Mouse (Mus musculus) c-Kit-positive CD71-positive TER-119-positive erythroid progenitor cells, embryonic 14.5 days (primary cell): ENCODE results near the gene Slc25a47.
"Not testable (repeated sequence)": the region's sequence is repeated elsewhere in the genome, so short reads cannot be mapped to it uniquely, and the experiment has no call there.

Source experiments
- DNase-seq: peaks from one replicate; pipeline ENCODE4 v3.0.0-alpha.2; 2013; ENCODE audit warnings: low spot score

The Slc25a47 gene

DNA sequence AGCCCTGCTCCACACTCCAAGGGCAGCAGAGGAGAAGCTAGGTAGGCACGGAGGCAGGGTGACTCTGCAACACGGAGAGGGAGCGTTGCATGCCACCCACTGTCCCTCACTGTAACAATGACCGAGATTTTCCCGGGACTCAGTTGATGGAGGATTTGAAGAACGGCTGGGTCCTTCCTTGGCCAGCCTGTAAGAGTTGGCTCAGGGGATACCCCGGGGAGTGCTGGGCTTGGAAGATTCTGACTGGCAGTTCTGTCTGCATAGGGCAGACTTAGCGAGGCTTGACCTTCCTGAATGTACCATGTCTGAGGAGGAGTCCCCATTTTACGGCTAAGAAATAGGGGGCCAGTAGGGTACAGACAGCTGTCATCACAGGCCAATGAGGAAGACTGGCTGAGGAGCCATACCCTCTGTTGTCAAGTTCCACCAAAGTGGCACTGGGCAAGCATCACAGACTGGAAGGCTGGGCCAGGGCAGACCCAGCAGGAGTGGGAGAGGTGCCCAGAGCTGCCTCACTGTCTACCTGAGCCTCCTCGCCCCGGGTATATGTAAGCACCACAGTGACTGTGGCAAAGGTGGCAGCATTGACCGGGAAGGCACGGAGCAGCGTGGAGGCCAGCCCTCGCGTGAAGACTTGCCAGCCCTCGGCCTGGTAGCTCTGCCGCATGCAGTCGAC lies 9.4 kb upstream of the Slc25a47 start:
- DNase-seq = no peak

DNA sequence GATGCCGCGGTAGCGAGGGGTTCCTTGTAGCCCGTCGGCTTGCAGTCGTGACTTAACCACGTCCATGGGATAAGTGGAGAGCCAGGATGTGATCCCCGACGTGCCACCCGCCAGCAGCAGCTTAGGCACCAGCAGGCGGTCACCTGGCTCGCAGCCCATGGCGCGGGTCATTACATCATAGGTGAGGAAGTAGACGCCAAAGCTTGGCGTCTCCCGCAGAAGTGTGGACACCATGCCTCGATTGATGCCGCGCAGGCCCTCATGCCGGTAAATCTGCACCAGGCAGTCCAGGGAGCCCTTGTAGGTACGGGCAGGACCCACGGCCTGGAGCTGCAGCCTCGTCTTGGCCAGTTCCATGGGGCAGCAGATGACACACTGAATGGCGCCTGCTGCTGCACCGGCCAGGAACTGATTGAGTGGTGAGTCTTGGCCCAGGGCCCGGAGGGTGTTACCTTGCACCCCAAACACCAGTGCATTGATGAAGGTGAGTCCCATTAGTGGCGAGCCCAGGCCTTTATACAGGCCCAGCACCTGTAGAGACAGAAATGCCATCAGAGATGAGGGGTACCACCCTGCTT lies 8.8 kb upstream of the Slc25a47 start:
- DNase-seq = no peak

GRCm38 (mm10) chr12:108827641-108828040 lies 8.2 kb upstream of the Slc25a47 start:
- DNase-seq = no peak

- no peak for DNase-seq
Measured at GRCm38 (mm10) chr12:108829636-108830035, 6.2 kb upstream of the Slc25a47 start.

DNA sequence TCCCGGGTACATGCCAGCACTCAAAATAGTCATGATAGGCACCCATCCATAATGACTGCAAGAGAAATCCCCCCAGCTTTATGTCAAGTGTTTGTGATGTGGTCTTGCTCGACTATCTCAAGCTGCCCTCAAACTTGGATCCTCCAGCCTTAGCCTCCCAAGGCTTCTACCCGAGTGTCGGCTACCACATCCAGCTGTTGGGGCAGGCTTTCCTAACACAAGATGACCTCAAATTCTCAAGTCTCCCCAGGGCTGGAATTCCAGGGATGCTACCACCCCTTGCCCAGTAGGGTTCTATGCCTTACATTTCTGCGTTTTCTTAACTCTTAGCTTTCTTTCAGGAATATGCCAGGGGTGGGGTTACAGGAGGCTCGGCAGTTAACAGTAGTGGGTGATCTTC lies 5.5 kb upstream of the Slc25a47 start:
- DNase-seq = no peak

GRCm38 (mm10) chr12:108831966-108832643 lies 3.7 kb upstream of the Slc25a47 start:
- no peak for DNase-seq

DNA sequence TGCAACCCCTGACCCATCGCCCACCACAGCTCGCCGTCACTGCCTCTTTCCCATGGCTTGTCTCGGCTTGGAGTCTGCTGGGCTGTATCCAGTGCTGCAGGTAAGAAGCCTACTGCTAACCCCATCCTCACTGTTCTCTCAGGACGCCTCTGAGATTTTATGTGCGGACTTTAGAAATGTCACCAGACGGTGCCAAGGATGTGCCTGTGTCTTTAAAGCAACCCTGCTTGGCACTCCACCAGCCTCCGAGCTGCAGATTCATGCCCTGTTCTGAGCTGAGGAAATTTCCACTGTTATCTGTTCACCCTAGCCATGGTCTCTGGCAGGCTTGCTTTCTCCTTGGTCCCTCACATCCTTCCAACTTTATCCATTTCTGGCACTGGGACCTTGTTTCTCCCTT lies 3.0 kb upstream of the Slc25a47 start:
- no peak for DNase-seq

DNA sequence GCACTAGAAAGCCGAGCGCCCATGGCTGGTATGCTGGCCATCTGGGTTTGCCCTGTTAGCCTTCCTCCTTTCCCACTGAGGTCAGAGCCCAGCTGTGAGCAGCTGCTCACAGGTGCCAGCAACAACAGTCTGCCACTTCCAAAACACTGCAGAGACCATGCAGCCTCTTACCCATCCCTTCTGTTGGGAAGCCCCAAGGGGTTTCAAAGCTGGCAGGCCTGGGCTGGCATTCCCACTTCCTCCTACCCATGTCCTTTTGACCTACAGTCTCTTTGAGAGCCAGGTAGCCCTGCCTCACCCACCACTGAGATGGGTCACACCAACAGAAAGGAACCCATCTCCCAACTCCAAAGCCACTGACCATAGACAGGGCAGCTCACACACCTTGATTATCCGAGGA lies 2.4 kb upstream of the Slc25a47 start:
- DNase-seq = no peak

DNA sequence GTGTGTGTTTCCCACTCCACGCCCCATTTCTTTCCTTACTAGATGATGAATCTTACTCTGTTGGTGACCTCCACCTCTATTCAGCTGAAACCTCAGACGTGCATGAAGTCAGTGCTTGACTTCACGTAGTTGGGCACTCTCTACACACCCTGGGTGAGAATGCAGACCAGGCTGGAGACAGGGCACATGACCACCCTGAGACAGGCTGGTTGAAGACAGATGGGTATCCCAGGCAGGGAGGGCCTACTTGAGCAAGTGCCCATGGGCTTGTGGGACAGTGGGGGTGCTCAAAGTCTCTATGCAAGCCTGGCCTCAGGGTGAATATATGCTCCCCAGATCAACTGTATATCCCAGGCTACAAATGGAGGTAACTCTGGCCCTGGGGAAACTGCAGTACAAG lies 1.5 kb upstream of the Slc25a47 start:
- DNase-seq = no peak

DNA sequence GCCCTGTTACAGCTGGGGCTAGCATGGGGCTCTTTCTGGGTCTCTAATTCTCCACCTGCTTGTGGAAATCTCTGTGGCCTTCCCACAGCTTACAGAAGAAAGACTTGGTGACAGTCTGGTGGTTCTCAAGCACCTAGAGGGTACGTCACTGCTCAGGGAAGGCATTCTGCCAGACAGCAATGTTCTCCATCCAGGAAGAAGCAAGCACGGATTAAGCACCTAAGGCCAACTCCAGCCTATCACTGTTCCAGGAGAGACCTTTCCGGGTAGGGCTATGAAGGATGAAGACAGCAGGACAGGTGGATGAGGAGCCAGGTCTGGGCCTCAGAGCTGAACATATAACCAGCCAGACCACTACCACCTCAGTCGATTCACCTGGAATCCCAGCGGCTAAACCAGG lies 1.1 kb upstream of the Slc25a47 start:
- DNase-seq = no peak

DNA sequence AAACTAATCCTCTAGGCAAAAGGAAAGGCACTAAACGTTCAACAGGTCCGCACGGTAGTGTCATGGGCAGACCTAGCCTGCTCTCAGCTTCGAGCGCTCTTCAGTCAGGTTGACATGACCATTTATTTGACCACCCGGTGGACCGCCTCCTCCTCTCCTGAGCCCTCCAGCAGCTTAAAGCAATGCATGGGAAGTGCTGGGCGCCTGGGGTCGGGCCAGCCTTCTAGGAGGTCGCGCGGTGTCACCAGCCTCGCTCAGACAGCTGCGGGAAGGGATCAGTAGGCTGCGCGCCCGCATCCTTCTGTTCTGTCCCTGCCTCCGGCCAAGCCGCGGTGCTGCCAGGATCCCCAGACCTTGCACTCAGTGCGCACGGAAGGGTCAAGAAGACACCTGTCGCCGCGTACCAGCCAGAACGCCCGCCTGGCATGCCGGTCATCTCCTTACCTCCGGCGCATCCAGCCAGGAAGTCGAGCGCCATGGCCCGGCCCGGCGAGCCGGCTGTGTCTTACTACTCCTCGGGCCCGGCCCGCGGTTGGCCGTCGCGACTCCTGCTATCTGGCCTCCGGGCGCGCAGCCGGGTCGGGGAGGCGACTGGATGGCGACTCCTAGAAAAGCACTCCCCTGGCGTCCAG lies 522 bp upstream of the Slc25a47 start:
- DNase-seq = no peak

GRCm38 (mm10) chr12:108836722-108837121 lies 876 bp downstream of the Slc25a47 start:
- no peak for DNase-seq

DNA sequence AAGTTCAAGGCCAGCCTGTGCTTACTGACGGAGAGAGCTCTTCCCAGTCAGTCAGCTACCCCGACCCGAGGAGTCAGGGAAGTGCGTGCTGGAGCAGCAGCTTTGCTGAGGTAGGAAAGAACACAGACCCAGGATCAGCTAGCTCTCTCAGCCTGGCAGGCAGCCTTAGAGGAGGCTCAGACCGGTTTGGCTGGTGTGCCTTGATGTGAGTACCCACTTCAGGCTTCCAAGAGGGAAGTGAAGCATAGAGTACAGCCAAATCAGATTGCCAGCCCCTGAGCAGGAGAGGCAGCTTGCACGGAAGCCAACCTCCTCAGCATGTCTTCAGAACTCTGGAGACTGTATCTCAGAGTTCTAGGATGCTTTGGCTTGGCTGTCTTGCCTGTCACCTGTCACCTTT lies 5.3 kb downstream of the Slc25a47 start:
- no peak for DNase-seq

DNA sequence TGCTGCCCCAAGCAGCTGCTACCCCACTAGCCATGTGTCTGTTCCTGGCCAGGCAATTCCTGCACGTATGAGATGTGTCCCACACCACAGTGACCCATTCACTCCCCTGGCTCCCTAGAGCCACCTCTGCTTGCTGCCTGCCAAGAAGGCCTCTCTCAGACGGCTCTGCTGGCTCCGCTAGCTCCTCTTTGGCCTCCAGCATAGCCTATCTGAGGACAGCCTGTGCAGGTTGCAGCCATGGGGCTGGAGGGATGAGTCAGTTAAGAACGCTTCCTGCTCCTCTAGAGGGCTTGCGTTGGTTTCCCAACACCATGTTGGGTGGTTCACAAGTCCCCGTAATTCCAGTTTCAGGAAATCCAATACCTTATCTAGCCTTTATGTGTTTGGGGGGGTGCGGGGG lies 6.8 kb downstream of the Slc25a47 start:
- no peak for DNase-seq

GRCm38 (mm10) chr12:108848033-108848432 lies 12.2 kb downstream of the Slc25a47 start:
- not testable (repeated sequence) for DNase-seq

DNA sequence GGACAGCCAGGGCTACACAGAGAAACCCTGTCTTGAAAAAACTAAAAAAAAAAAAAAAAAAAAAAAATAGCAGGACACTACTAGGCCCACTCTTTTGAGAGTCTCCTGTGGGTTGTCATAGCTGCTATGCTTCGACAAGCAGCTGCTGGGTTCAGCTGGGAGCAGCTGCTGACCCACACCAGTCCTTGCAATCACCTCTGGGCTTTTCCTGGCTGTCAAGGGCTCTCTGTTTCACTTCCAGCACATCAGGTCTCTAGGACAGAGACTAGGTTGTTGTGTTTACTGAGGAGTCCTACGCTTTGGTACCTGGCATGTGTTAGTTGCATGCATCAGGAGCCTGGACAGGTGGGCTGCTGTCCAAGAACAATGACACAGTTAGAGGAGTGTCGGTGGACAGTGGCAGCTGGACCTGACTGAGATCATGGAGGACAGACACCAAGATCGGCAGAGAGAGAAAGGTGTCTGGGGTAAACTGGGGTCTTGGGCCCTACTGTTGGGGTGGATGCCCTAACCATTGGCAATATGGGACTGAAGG lies 13.7 kb downstream of the Slc25a47 start:
- DNase-seq = no peak

DNA sequence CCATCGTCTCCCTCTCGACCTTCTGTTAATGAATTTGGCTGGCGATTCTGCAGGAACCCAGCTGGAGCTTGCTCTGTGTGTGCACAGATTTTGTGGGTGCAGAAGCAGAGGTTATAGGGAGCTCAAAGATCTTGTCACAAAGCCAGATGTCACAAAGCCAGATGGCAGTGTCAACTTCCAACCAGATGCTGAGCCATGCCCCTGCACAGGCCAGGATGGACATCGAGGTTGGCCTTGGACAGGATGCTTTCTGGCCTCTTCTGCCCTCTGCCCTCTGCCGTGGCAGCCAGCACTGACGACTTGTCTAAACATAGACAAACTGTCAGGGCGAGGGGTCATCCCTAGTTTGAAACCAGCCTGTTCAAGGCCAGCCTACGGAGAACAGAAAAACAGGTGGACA lies 14.3 kb downstream of the Slc25a47 start:
- DNase-seq = no peak

- DNase-seq = no peak
Measured at GRCm38 (mm10) chr12:108850886-108851285, 15.0 kb downstream of the Slc25a47 start.

- no peak for DNase-seq
Measured at GRCm38 (mm10) chr12:108852822-108853221, 17.0 kb downstream of the Slc25a47 start.

GRCm38 (mm10) chr12:108855081-108855480 lies 19.2 kb downstream of the Slc25a47 start:
- no peak for DNase-seq

- no peak for DNase-seq
Measured at GRCm38 (mm10) chr12:108856186-108856585, 20.3 kb downstream of the Slc25a47 start.

- DNase-seq = no peak
Measured at GRCm38 (mm10) chr12:108857109-108857508, 21.3 kb downstream of the Slc25a47 start.
